Mouse (Mus musculus): ENCODE results near the gene Irf2bpl. TPM values are rescaled to one million over a fixed set of nuclear protein-coding genes. Genes with fewer than 3 reads are reported as not detected.
A peak's percentile ranks its signal among the peaks of the same experiment; 100 is the strongest.

The Irf2bpl gene
- total RNA-seq, 1 experiment from 2014 or later = 22.7 TPM

GRCm38 (mm10) chr12:86836431-86837047 lies 48.1 kb downstream of the Irf2bpl start:
- peak; percentile 71 for ATAC-seq (ENCODE audit: extremely low read depth, insufficient number of reproducible peaks, low FRiP score, poor library complexity, severe bottlenecking)

- no peak for ATAC-seq (ENCODE audit: extremely low read depth, insufficient number of reproducible peaks, low FRiP score, poor library complexity, severe bottlenecking)
Measured at GRCm38 (mm10) chr12:86835899-86836298, 48.7 kb downstream of the Irf2bpl start.

DNA sequence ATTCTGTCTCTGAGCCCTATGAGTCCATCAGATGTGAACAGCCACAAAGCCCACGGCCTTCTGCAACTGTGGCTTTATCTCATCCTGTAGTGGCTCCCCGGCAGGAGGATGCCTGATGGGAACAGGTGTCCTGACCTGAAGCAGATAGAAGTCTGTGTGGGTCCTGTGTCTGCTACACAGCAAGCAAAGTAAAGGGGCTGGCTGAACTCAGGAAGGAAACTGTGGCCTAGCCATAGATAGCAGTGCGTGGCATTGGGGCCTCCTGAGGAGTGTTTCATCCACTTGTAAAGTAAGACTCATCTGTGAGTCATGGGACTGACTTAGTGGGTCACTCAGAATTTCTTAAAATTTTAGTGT lies 50.2 kb downstream of the Irf2bpl start:
- no peak; the same call in 1 of the 2 replicates for ATAC-seq (ENCODE audit: extremely low read depth, insufficient number of reproducible peaks, low FRiP score, poor library complexity, severe bottlenecking)

GRCm38 (mm10) chr12:86833711-86834415 lies 50.7 kb downstream of the Irf2bpl start:
- peak; percentile 80 for ATAC-seq (ENCODE audit: extremely low read depth, insufficient number of reproducible peaks, low FRiP score, poor library complexity, severe bottlenecking)

- no peak for ATAC-seq (ENCODE audit: extremely low read depth, insufficient number of reproducible peaks, low FRiP score, poor library complexity, severe bottlenecking)
Measured at GRCm38 (mm10) chr12:86832551-86833182, 51.9 kb downstream of the Irf2bpl start.

- no peak for ATAC-seq (ENCODE audit: extremely low read depth, insufficient number of reproducible peaks, low FRiP score, poor library complexity, severe bottlenecking)
Measured at GRCm38 (mm10) chr12:86831591-86832550, 52.7 kb downstream of the Irf2bpl start.

Other genes starting within 250 kb of the Irf2bpl start
- not detected in 2 replicates for gene Vash1, start 206.1 kb downstream of the Irf2bpl start, total RNA-seq (2017)
- 4.1 and 7.0 TPM in 2 replicates for gene Angel1, start 158.3 kb downstream of the Irf2bpl start, total RNA-seq (2017)
- gene Lrrc74a, start 150.4 kb downstream of the Irf2bpl start, total RNA-seq (2017) = not detected in 2 replicates
- 20.4 and 21.2 TPM in 2 replicates for gene Cipc, start 62.2 kb upstream of the Irf2bpl start, total RNA-seq (2017)
- not detected in 2 replicates for gene Zdhhc22, start 105.6 kb upstream of the Irf2bpl start, total RNA-seq (2017)
- gene Tmem63c, start 136.5 kb upstream of the Irf2bpl start, total RNA-seq (2017) = not detected in 2 replicates
- not detected in 2 replicates for gene Ngb, start 217.7 kb upstream of the Irf2bpl start, total RNA-seq (2017)